Mouse (Mus musculus) hindbrain, embryonic 15.5 days (tissue): ENCODE results near the gene Cyp2u1. TPM values are rescaled to one million over a fixed set of nuclear protein-coding genes. Genes with fewer than 3 reads are reported as not detected.
A peak's percentile ranks its signal among the peaks of the same experiment; 100 is the strongest.
"Not testable (repeated sequence)": the region's sequence is repeated elsewhere in the genome, so short reads cannot be mapped to it uniquely, and the experiment has no call there.

Source experiments
- ATAC-seq: fragments of 200-750 bp; cut with Nextera tagmentation; 2 replicates; pipeline ENCODE4 v1.8.0; 2017; ENCODE audit warnings: low read depth, moderate number of reproducible peaks, moderate TSS enrichment; ENCODE audit not compliant: low FRiP score
- H3K27ac ChIP-seq: fragments of 300-500 bp; sonication (generic); replicated peaks from 2 replicates; pipeline ENCODE4 v1.5.1; 2015; ENCODE audit warnings: mild to moderate bottlenecking, inconsistent platforms
- H3K27me3 ChIP-seq: fragments of 300-500 bp; sonication (generic); 2 replicates; pipeline ENCODE4 v1.6.1; 2015; ENCODE audit warnings: control low read depth, inconsistent platforms
- H3K36me3 ChIP-seq: fragments of 300-500 bp; sonication (generic); 2 replicates; pipeline ENCODE4 v1.6.1; 2015; ENCODE audit warnings: control low read depth, inconsistent platforms
- H3K4me1 ChIP-seq: fragments of 300-500 bp; sonication (generic); replicated peaks from 2 replicates; pipeline ENCODE4 v1.6.1; 2015; ENCODE audit warnings: control low read depth, inconsistent platforms
- H3K4me2 ChIP-seq: fragments of 300-500 bp; sonication (generic); 2 replicates; pipeline ENCODE4 v1.6.1; 2015; ENCODE audit warnings: moderate library complexity, mild to moderate bottlenecking, inconsistent platforms
- H3K4me3 ChIP-seq: fragments of 300-500 bp; sonication (generic); 2 replicates; pipeline ENCODE4 v1.5.1; 2015; ENCODE audit warnings: mild to moderate bottlenecking, inconsistent platforms
- H3K9ac ChIP-seq: fragments of 300-500 bp; sonication (generic); 2 replicates; pipeline ENCODE4 v1.6.1; 2015; ENCODE audit warnings: inconsistent platforms
- H3K9me3 ChIP-seq: fragments of 300-500 bp; sonication (generic); 2 replicates; pipeline ENCODE4 v1.6.1; 2016; ENCODE audit warnings: control low read depth, inconsistent platforms
- WGBS: fragments of 180-500 bp; shearing (Covaris S2); methylation state at CpG from one replicate; pipeline ENCODE4 v1.1.7; 2015; 5-methylcytosine and 5-hydroxymethylcytosine counted together
- polyA plus RNA-seq: library from polyadenylated mRNA; unstranded; fragments of >200 nt; fragmentation: Nextera tagmentation; extraction: Ambion mirVana; gene quantifications from 2 replicates; pipeline ENCODE4 v1.2.1, GENCODE M21; 2015

Gene Cyp2u1
- 8.5 and 9.2 TPM in 2 replicates for polyA plus RNA-seq

DNA sequence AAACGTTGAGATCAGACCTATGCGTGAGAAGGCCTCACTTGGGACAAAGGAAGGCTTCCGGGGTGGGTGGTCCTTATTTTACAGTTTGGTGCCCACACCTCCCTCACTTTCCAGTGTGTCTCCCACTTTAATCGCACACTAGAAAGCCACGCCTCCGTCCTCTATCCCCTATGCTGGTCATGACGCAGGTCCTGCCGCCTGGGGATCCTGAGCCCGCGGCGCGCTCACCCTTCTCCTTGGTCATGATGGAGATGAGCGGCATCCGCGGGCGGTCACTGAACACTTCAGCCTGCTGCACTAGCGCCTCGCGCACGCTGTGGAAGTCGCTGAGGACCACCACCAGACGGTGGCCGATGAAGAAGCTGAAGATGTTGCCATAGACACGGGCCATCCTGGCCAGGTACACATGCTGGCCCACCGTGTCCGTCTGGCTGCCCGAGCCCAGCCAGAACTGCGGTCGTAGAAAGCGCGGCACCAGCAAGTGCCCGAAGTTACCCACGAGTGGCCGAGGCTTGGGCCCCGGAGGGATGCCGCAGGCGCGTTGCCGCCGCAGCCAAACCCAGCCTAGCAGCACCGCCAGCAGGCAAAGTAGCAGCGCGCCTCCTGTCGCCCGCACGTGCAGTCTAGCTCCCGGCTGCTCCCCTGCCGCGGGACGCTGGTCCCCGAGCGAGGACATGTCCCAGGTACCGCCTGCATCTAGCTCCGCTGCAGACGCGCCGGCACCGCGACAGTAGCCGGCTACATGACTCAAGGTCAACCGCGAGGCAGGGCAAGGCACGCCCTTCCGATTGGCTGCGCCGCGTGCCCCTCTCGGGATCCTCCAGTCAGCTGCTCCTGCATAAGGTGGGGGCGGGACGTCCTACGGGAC lies at the start of gene Cyp2u1:
Gene Cyp2u1 (minus strand): TSS at position 776 of the 868 bp plus-strand sequence.
- WGBS, result under 1% methylated on average over 70 of the region's 71 CpGs
- H3K36me3 ChIP-seq, result no peaks in the 10 kb centered on the region
- ATAC-seq, result peak; percentile 98
- H3K27ac ChIP-seq, result peak within 1 kb of the TSS; percentile 82
- H3K9me3 ChIP-seq, result no peaks in the 10 kb centered on the region
- peaks cover 13% of the 10 kb centered on the region for H3K4me1 ChIP-seq
- H3K4me2 ChIP-seq, result peak within 1 kb of the TSS; percentile 91
- peak within 1 kb of the TSS; percentile 66 for H3K4me3 ChIP-seq
- peak within 1 kb of the TSS; percentile 80 for H3K9ac ChIP-seq
- no peaks in the 10 kb centered on the region for H3K27me3 ChIP-seq

DNA sequence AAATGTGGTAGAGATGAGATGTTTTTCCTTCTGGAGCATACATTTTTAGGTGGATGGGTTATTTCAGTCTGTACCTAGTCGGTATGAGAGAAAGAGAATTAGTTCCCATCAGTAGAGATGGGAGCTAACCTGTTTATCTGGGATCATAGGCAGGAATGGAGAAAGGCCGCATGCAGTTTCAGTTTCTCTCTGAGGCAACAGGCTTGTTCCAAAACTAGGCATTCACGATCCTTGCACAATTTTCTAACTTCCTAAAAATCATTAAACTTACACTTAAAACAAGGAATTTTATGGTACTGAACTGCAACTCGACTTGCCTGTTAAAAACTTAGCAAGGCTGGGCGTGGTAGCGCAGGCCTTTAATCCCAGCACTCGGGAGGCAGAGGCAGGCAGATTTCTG lies 47.5 kb upstream of the Cyp2u1 start:
- Histone ChIP-seq H3K27ac (no peak overlapping the region), H3K4me1 (no peaks in the 10 kb centered on the region), H3K36me3 (no peaks in the 10 kb centered on the region), H3K9me3 (no peaks in the 10 kb centered on the region), H3K4me3 (no peak overlapping the region), H3K27me3 (no peaks in the 10 kb centered on the region), H3K4me2 (no peak overlapping the region), H3K9ac (no peak overlapping the region)
- ATAC-seq, result no peak
- 89% methylated on average over 7 of the region's 7 CpGs for WGBS

DNA sequence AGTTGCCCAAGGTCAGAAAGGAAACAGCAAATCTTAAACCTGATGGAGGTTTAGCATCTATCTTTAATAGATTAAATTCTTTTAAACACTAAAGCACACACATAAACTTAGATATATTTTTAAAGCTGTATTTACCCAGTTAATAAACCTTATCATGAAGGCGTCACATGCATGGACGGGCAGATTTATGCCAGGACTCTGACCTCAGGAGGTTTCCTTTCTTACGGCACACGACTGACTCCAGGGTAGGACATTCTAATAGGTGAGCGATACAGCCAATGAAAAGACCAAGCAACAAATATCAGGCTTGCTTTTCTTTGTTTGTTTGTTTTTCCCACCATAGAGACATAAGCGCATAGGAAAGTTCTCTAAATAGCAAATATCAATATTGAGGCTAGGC lies 46.0 kb upstream of the Cyp2u1 start:
- 79% methylated on average over 6 of the region's 6 CpGs for WGBS

DNA sequence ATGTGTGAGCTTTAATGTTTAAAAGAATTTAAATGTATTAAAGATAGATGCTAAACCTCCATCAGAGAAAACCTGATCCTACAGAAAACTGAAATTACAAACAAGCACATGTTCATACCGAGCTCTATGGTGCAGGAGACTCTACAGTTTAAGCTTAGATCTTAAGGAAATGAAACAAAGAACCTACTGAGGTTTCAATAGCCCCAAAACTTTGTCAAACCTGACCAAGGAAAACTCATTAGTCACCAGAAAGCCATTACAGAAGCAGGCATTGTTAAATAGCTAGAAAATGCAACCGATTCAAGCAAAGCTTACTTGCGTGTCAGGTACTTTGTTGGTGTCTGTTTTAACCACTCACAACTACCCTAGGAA lies 45.5 kb upstream of the Cyp2u1 start:
- H3K27me3 ChIP-seq, result no peaks in the 10 kb centered on the region
- 82% methylated on average over 3 of the region's 3 CpGs for WGBS
- no peaks in the 10 kb centered on the region for H3K4me1 ChIP-seq
- H3K9ac ChIP-seq, result no peak overlapping the region
- H3K36me3 ChIP-seq, result no peaks in the 10 kb centered on the region
- no peak overlapping the region for H3K4me2 ChIP-seq
- H3K9me3 ChIP-seq, result no peaks in the 10 kb centered on the region
- no peak for ATAC-seq
- H3K27ac ChIP-seq, result no peak overlapping the region
- no peak overlapping the region for H3K4me3 ChIP-seq

More for the DNA sequence above, 46.0 kb upstream of the Cyp2u1 start:
- Histone ChIP-seq H3K36me3 (no peaks in the 10 kb centered on the region), H3K9ac (no peak overlapping the region), H3K4me1 (no peaks in the 10 kb centered on the region), H3K27me3 (no peaks in the 10 kb centered on the region), H3K27ac (no peak overlapping the region), H3K9me3 (no peaks in the 10 kb centered on the region), H3K4me2 (no peak overlapping the region), H3K4me3 (no peak overlapping the region)
- no peak for ATAC-seq

DNA sequence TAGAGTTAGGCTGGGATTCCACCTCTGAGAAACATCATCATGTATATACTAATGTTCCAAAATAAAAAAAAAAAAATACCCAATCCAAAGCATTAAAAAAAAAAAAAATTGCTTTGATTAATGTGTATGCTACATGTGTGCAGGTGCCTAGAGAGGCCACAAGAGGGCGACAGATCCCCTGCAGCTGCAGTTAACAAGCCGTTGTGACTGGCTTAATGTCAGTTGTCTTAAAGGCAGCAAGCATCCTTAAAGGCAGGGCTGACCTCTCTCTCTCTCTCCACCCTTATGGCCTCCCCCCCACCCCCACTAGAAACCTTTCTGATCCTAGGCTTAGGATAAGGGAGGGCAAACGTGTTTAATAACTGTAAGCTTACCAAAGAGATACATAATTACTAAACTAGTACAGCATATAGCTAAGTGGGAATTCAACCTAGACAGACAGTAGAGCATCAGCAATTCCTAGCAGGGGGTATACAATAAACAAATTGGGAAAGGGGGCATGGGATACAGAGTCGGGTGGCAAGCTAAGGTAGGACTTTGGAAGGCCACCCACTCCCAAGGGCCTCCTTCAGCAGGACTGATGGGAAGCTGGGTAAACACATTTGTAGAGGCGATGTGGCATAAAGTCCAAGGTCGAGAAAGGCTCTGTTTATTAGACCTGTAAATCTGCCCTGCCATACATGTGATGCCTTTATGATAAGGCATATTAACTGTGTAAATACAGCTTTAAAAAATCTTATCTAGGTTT lies 45.0 kb upstream of the Cyp2u1 start:
- no peaks in the 10 kb centered on the region for H3K4me1 ChIP-seq
- WGBS, result 65% methylated on average over 6 of the region's 6 CpGs
- ATAC-seq, result 0 out of 2 replicates have a peak, but pooled peaks have one; percentile 19
- H3K9me3 ChIP-seq, result no peaks in the 10 kb centered on the region
- no peak overlapping the region for H3K9ac ChIP-seq
- H3K4me2 ChIP-seq, result no peak overlapping the region
- no peaks in the 10 kb centered on the region for H3K36me3 ChIP-seq
- no peak overlapping the region for H3K27ac ChIP-seq
- no peaks in the 10 kb centered on the region for H3K27me3 ChIP-seq
- no peak overlapping the region for H3K4me3 ChIP-seq

DNA sequence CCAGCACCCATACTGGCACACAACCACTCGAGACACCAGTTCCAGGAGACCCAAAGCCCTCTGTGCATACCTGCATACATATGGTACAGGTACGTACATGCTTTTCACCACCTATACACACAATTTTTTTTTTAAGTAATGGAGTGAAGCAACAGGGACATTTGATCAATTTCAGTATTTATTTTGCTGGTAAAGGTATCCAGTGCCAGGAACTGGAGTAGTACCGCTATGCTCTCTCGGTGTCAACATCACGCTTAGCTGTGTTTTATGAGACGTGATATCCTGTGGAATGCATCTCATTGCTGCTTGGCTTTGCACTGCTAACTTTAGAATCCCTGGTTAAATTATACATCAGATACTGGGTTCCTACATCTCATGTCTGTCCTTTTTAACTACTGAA lies 42.9 kb upstream of the Cyp2u1 start:
- Histone ChIP-seq H3K9me3 (no peaks in the 10 kb centered on the region), H3K9ac (no peak overlapping the region), H3K27ac (no peak overlapping the region), H3K4me1 (no peaks in the 10 kb centered on the region), H3K4me3 (no peak overlapping the region), H3K4me2 (no peak overlapping the region), H3K36me3 (no peaks in the 10 kb centered on the region), H3K27me3 (no peaks in the 10 kb centered on the region)
- ATAC-seq, result no peak
- 90% methylated on average over 6 of the region's 6 CpGs for WGBS

DNA sequence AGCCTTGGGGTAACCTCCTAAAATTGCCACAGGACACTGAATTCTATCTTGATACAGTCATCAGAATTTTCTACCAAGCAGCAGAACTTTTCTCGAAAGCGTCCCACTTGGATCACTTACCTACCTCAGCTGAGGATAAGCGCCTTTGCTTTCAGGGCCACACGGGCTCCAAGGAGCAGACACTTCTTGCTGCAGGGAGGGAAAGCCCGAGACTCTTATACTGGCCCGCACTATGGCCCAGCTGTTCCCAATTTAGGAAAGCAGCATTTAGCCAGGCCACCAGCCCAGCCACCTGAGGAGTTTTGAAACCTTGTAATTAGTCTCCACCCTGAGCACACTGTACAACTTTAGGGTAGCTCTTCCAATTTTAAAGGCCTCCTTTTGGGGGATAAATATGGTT lies 40.3 kb upstream of the Cyp2u1 start:
- 84% methylated on average over 6 of the region's 6 CpGs for WGBS
- no peak overlapping the region for H3K4me2 ChIP-seq
- no peaks in the 10 kb centered on the region for H3K9me3 ChIP-seq
- no peak for ATAC-seq
- no peaks in the 10 kb centered on the region for H3K4me1 ChIP-seq
- H3K4me3 ChIP-seq, result no peak overlapping the region
- H3K27ac ChIP-seq, result no peak overlapping the region
- H3K36me3 ChIP-seq, result no peaks in the 10 kb centered on the region
- no peak overlapping the region for H3K9ac ChIP-seq
- H3K27me3 ChIP-seq, result no peaks in the 10 kb centered on the region

DNA sequence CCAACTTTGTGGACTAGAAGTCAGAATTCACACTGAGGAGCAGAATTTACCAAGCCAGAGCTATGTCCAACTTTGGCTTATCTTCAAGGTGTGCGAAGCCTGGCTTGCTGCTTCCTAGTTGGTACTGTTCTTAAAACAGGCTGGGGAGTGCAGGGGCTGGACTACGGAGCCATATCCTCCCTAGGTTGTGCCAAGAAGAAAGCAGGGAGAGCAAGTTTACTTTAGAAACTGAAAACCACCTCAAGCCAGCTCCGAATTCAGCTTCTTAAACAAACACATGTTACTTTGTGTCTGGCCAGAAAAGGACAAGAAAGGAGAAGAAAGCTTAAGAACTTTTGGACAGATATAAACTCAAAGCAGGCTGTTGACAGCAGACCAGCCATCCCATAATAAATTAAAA lies 37.9 kb upstream of the Cyp2u1 start:
- Histone ChIP-seq H3K27ac (no peak overlapping the region), H3K9me3 (no peaks in the 10 kb centered on the region), H3K9ac (no peak overlapping the region), H3K4me1 (0 out of 2 replicates have a peak, but pooled peaks cover 2% of the 10 kb centered on the region), H3K4me3 (no peak overlapping the region), H3K27me3 (no peaks in the 10 kb centered on the region), H3K36me3 (no peaks in the 10 kb centered on the region), H3K4me2 (no peak overlapping the region)
- 77% methylated on average over 3 of the region's 3 CpGs for WGBS
- no peak for ATAC-seq

DNA sequence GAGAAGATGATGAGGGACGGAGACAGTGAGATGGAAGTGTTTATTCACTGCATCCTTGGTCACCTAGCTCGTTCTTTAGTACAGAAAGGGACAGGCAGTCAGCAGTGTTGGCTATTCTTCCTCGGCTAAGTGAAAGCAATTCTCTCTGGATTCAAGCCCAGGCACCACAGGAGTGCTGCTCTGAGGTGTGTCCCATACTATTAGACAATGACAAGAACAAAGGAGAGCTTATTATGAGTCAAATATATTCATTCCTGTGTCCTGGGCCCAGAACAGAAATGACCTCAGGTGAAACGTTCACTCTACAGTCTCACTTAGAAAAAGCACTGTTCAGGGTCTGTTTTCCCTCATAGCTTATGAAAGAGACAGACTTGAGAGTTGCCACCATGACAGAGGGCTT lies 36.3 kb upstream of the Cyp2u1 start:
- Histone ChIP-seq H3K9me3 (no peaks in the 10 kb centered on the region), H3K4me2 (no peak overlapping the region), H3K27me3 (no peaks in the 10 kb centered on the region), H3K4me1 (peaks cover 15% of the 10 kb centered on the region; the same call in 1 of the 2 replicates), H3K9ac (no peak overlapping the region), H3K36me3 (no peaks in the 10 kb centered on the region), H3K27ac (no peak overlapping the region), H3K4me3 (no peak overlapping the region)
- ATAC-seq, result no peak
- WGBS, result 60% methylated on average over 4 of the region's 4 CpGs

DNA sequence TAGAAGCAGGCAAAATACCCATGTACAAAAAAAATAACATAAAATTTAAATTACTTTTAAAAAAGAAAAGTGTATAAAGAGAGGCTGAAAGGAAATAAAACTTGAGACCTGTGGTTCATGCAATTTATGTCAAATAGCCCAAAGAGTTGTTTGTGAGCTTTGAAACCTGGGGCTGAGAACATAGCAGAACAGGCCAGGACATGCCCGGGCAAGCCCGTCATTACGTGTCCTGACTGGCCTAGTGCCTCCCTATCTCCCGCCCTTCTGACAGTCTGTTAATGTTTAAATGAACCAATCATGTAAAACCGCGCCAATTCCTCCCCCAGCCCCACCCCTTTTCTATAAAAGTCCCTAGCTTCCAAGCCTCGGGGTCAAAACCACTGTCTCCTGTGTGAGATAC lies 34.7 kb upstream of the Cyp2u1 start:
- not testable (repeated sequence) for ATAC-seq, H3K36me3 ChIP-seq, H3K9me3 ChIP-seq, H3K4me2 ChIP-seq, H3K4me3 ChIP-seq, H3K27me3 ChIP-seq, H3K27ac ChIP-seq, H3K9ac ChIP-seq
- WGBS, result 97% methylated on average over 7 of the region's 7 CpGs
- peaks cover 16% of the 10 kb centered on the region; the same call in 1 of the 2 replicates for H3K4me1 ChIP-seq

DNA sequence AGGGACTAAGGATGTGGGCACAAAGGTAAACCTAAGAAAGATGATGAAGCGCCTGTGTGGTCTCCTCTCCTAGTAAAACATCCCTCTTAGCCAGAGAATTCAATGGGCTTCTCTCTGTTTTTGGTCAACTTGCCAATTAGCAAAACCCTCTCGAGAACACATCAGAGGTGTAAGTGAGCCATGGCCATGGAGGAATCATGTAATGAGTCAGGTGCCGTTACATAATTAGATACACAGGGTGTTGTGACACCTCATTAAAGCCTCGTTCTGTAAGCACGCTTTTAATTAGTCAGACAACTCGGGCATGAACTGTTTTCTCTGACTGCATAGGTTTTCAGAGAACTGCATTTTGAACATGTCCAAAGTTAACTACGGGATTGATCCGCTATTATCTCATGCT lies 33.6 kb upstream of the Cyp2u1 start:
- no peak for ATAC-seq

DNA sequence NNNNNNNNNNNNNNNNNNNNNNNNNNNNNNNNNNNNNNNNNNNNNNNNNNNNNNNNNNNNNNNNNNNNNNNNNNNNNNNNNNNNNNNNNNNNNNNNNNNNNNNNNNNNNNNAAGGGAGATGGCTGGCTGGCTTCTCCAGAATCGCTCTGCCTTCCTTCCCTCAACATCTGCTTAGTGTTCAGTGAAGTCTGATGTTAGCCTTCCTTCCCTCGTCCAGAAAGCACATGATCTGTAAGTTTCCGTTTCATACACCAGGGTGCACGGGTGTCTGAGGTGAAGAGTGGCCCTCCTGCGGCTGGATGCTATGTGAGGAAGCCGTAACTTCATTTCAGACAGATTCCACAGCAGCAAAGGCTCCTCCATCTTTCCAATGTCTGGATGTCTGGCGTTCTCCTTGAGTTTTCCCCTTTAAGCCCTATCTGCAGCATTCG lies 32.1 kb upstream of the Cyp2u1 start:
- Histone ChIP-seq H3K9me3 (no peaks in the 10 kb centered on the region), H3K9ac (no peak overlapping the region), H3K4me3 (no peak overlapping the region), H3K4me1 (peaks cover 16% of the 10 kb centered on the region; the same call in 1 of the 2 replicates), H3K4me2 (no peak overlapping the region), H3K27ac (no peak overlapping the region), H3K36me3 (no peaks in the 10 kb centered on the region), H3K27me3 (no peaks in the 10 kb centered on the region)
- 78% methylated on average over 8 of the region's 8 CpGs for WGBS
- ATAC-seq, result no peak

More for the DNA sequence above, 33.6 kb upstream of the Cyp2u1 start:
- Histone ChIP-seq H3K4me1 (peaks cover 16% of the 10 kb centered on the region; the same call in 1 of the 2 replicates), H3K9ac (no peak overlapping the region), H3K4me3 (no peak overlapping the region), H3K36me3 (no peaks in the 10 kb centered on the region), H3K4me2 (no peak overlapping the region), H3K27ac (no peak overlapping the region), H3K9me3 (no peaks in the 10 kb centered on the region), H3K27me3 (no peaks in the 10 kb centered on the region)
- 62% methylated on average over 8 of the region's 8 CpGs for WGBS
